Mouse (Mus musculus) stomach, embryonic 16.5 days (tissue): ENCODE measurements around the gene Cep41. TPM values are rescaled to one million over a fixed set of nuclear protein-coding genes. Genes with fewer than 3 reads are reported as not detected.

Experiments used
- ATAC-seq: fragments of 200-750 bp; cut with Nextera tagmentation; 2 replicates; pipeline ENCODE4 v1.8.0; 2017; ENCODE audit warnings: moderate number of reproducible peaks, moderate TSS enrichment; ENCODE audit not compliant: insufficient read depth, low FRiP score
- H3K27ac ChIP-seq: fragments of 300-500 bp; sonication (generic); 2 replicates; pipeline ENCODE4 v1.5.1; 2014; ENCODE audit warnings: low read length
- H3K27me3 ChIP-seq: fragments of 300-500 bp; sonication (generic); 2 replicates; pipeline ENCODE4 v1.6.1; 2014; ENCODE audit warnings: low read length, control low read depth, mixed read lengths; ENCODE audit not compliant: control insufficient read depth, insufficient read depth
- H3K36me3 ChIP-seq: fragments of 300-500 bp; sonication (generic); 2 replicates; pipeline ENCODE4 v1.6.1; 2014; ENCODE audit warnings: low read length; ENCODE audit not compliant: control insufficient read depth, insufficient read depth
- H3K4me1 ChIP-seq: fragments of 300-500 bp; sonication (generic); 2 replicates; pipeline ENCODE4 v1.6.1; 2014; ENCODE audit warnings: low read length, control low read depth, mixed read lengths; ENCODE audit not compliant: control insufficient read depth, insufficient read depth
- H3K4me2 ChIP-seq: fragments of 300-500 bp; sonication (generic); 2 replicates; pipeline ENCODE4 v1.6.1; 2014; ENCODE audit warnings: low read depth, low read length, mixed read lengths
- H3K4me3 ChIP-seq: fragments of 300-500 bp; sonication (generic); replicated peaks from 2 replicates; pipeline ENCODE4 v1.5.1; 2014; ENCODE audit warnings: mild to moderate bottlenecking, low read length
- H3K9ac ChIP-seq: fragments of 300-500 bp; sonication (generic); 2 replicates; pipeline ENCODE4 v1.6.1; 2014; ENCODE audit warnings: low read length
- H3K9me3 ChIP-seq: fragments of 300-500 bp; sonication (generic); replicated peaks from 2 replicates; pipeline ENCODE4 v1.6.1; 2016; ENCODE audit warnings: low read length, control low read depth; ENCODE audit not compliant: control insufficient read depth
- WGBS: fragments of 180-500 bp; shearing (Covaris S2); extraction: QIAGEN DNeasy Blood & Tissue Kit; methylation state at CpG from one replicate; pipeline ENCODE4 v1.1.7; 2014; 5-methylcytosine and 5-hydroxymethylcytosine counted together
- polyA plus RNA-seq: library from polyadenylated mRNA; unstranded; fragments of >200 nt; fragmentation: Nextera tagmentation; extraction: Ambion mirVana; gene quantifications from 2 replicates; pipeline ENCODE4 v1.2.1, GENCODE M21; 2015

Cep41 gene
- polyA plus RNA-seq, 1 experiment from 2014 or later: 11.6 TPM

DNA sequence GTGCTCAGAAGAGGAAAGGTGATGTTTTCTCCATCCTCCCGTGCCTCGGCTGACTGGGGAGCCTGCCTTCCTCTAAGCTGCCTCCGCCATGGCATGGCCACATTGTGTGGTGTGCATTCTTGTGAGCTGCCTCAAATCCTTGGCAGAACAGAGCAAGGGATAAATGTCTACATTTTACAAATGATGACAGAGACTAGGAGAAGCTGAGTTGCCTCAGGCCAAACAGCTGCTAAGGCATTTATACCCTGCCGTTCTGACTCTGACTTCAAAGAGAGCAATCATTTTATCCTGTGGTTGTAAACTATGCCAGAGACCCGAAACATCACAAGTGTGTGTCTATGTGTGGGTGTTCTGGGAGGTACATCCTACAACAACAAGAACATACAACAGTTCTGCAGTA, 26.0 kb downstream of the Cep41 start:
- Histone ChIP-seq H3K36me3 (no peaks in the 10 kb centered on the region), H3K4me3 (no peak overlapping the region), H3K4me2 (no peak overlapping the region), H3K9ac (no peak overlapping the region), H3K4me1 (0 out of 2 replicates have a peak, but pooled peaks cover 4% of the 10 kb centered on the region), H3K9me3 (no peaks in the 10 kb centered on the region), H3K27ac (no peak overlapping the region), H3K27me3 (no peaks in the 10 kb centered on the region)
- no peak for ATAC-seq
- 60% methylated on average over 5 of the region's 5 CpGs for WGBS

DNA sequence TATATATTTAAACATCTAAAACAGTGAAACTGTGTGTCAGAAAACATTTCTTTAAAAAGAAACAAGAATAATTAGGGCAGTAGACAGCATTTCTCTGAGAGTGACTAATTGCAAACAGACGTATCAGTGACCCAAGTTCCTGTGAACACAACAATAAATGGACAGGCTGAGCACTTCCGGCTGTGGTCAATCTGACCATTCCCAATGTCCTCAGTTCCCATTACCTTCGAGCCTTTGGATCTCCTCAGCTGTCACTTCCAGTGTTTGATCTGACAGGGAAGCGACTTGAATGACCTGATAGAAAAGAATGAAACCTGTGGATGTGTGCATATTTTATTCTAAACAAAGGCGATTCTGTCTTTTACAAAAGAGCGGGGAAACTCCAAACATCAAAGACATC, 27.5 kb downstream of the Cep41 start:
- 51% methylated on average over 6 of the region's 6 CpGs for WGBS
- ATAC-seq: no peak
- Histone ChIP-seq H3K27me3 (no peaks in the 10 kb centered on the region), H3K4me3 (no peak overlapping the region), H3K4me2 (no peak overlapping the region), H3K36me3 (no peaks in the 10 kb centered on the region), H3K9me3 (no peaks in the 10 kb centered on the region), H3K9ac (no peak overlapping the region), H3K4me1 (peaks cover 8% of the 10 kb centered on the region; the same call in 1 of the 2 replicates), H3K27ac (no peak overlapping the region)

DNA sequence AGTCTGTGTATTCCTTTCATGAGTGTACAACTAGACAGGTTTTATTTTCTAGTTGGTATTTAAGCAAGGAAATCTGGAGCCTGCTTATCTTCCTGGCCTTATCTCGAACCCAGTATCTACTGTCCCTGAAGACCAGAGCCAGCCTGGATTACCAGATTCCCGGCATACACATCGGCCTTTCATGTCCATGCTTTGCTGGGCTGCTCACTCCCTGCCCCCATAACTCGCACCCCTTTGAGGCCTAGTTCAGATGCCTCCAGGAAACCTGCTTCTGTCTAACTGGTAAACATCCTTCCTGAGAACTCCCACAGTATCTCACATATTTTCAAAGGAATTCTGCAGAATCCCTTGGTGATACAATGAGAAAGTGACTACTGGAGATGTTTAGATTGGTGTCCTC, 28.3 kb downstream of the Cep41 start:
- Histone ChIP-seq H3K27me3 (no peaks in the 10 kb centered on the region), H3K36me3 (no peaks in the 10 kb centered on the region), H3K27ac (peak overlapping the region; percentile 18), H3K4me3 (no peak overlapping the region), H3K9ac (no peak overlapping the region), H3K4me2 (no peak overlapping the region), H3K9me3 (no peaks in the 10 kb centered on the region), H3K4me1 (peaks cover 8% of the 10 kb centered on the region; the same call in 1 of the 2 replicates)
- 29% methylated on average over 4 of the region's 4 CpGs for WGBS
- no peak for ATAC-seq

GRCm38 (mm10) chr6:30664776-30665175, 28.8 kb downstream of the Cep41 start:
- Histone ChIP-seq H3K27me3 (no peaks in the 10 kb centered on the region), H3K4me2 (no peak overlapping the region), H3K9me3 (no peaks in the 10 kb centered on the region), H3K9ac (no peak overlapping the region), H3K4me1 (peaks cover 8% of the 10 kb centered on the region; the same call in 1 of the 2 replicates), H3K36me3 (no peaks in the 10 kb centered on the region), H3K4me3 (no peak overlapping the region), H3K27ac (peak overlapping the region; percentile 18)
- ATAC-seq: no peak
- WGBS: 61% methylated on average over 6 of the region's 6 CpGs

- WGBS: 66% methylated on average over 9 of the region's 9 CpGs
- Histone ChIP-seq H3K27me3 (no peaks in the 10 kb centered on the region), H3K4me2 (no peak overlapping the region), H3K4me3 (no peak overlapping the region), H3K4me1 (peaks cover 14% of the 10 kb centered on the region), H3K36me3 (no peaks in the 10 kb centered on the region), H3K27ac (no peak overlapping the region), H3K9me3 (no peaks in the 10 kb centered on the region), H3K9ac (no peak overlapping the region)
- no peak for ATAC-seq
These were observed 34.9 kb downstream of the Cep41 start for GRCm38 (mm10) chr6:30658619-30659018.

GRCm38 (mm10) chr6:30657279-30657678, 36.3 kb downstream of the Cep41 start:
- 93% methylated on average over 12 of the region's 12 CpGs for WGBS
- Histone ChIP-seq H3K36me3 (no peaks in the 10 kb centered on the region), H3K27me3 (no peaks in the 10 kb centered on the region), H3K4me3 (no peak overlapping the region), H3K27ac (no peak overlapping the region), H3K9me3 (no peaks in the 10 kb centered on the region), H3K9ac (no peak overlapping the region), H3K4me2 (no peak overlapping the region), H3K4me1 (peaks cover 23% of the 10 kb centered on the region)
- ATAC-seq: no peak

GRCm38 (mm10) chr6:30654932-30655331, 38.6 kb downstream of the Cep41 start:
- Histone ChIP-seq H3K4me3 (no peak overlapping the region), H3K27me3 (no peaks in the 10 kb centered on the region), H3K27ac (peak overlapping the region; percentile 21; the same call in 1 of the 2 replicates), H3K9me3 (no peaks in the 10 kb centered on the region), H3K4me1 (peaks cover 20% of the 10 kb centered on the region; the same call in 1 of the 2 replicates), H3K9ac (0 out of 2 replicates have a peak overlapping the region, but pooled peaks have one; percentile 20), H3K4me2 (no peak overlapping the region), H3K36me3 (no peaks in the 10 kb centered on the region)
- no peak for ATAC-seq
- WGBS: 79% methylated on average over 3 of the region's 3 CpGs

GRCm38 (mm10) chr6:30654402-30654859, 39.1 kb downstream of the Cep41 start:
- Histone ChIP-seq H3K27ac (0 out of 2 replicates have a peak overlapping the region, but pooled peaks have one; percentile 43), H3K27me3 (no peaks in the 10 kb centered on the region)
- no peak for ATAC-seq

DNA sequence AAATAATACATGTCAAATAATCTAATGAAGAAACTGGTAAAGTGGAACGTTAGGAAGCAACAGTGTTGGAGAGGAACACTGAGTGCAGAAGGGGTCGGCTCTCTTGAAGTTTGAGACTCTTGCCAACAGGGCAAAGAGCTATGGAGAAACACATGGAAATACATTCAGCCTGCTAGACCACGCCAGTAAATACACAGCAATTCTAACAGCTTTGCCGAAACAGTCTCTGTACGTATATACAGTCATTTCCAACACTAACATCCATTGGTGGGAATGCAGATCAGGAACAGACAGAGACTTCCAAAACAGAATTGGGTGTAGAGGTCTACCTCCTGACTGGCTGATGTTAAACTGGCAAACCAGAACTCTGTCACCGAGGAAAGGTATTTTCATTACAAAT, 40.0 kb downstream of the Cep41 start:
- Histone ChIP-seq H3K36me3 (no peaks in the 10 kb centered on the region), H3K9me3 (no peaks in the 10 kb centered on the region), H3K9ac (no peak overlapping the region), H3K4me1 (peaks cover 20% of the 10 kb centered on the region; the same call in 1 of the 2 replicates), H3K27me3 (no peaks in the 10 kb centered on the region), H3K27ac (peak overlapping the region; percentile 43), H3K4me3 (no peak overlapping the region), H3K4me2 (no peak overlapping the region)
- 56% methylated on average over 6 of the region's 6 CpGs for WGBS
- ATAC-seq: no peak

More at GRCm38 (mm10) chr6:30654402-30654859, 39.1 kb downstream of the Cep41 start:
- Histone ChIP-seq H3K36me3 (no peaks in the 10 kb centered on the region), H3K4me1 (peaks cover 20% of the 10 kb centered on the region; the same call in 1 of the 2 replicates), H3K9ac (no peak overlapping the region), H3K4me3 (no peak overlapping the region), H3K9me3 (no peaks in the 10 kb centered on the region), H3K4me2 (no peak overlapping the region)
- WGBS: 61% methylated on average over 6 of the region's 6 CpGs
